Mouse (Mus musculus): ENCODE measurements around the gene Ccdc74a.
A peak's percentile ranks its signal among the peaks of the same experiment; 100 is the strongest.
"Not testable (repeated sequence)": the region's sequence is repeated elsewhere in the genome, so short reads cannot be mapped to it uniquely, and the experiment has no call there.

GRCm38 (mm10) chr16:17614740-17615139, 31.5 kb upstream of the Ccdc74a start:
- peak; percentile 43; the same call in 1 of the 2 replicates for TF ChIP-seq CTCF (IDR thresholded peaks at IDR 0.05; ENCODE audit: borderline replicate concordance, insufficient read depth, low read depth, low read length)
- TF ChIP-seq POLR2A (IDR thresholded peaks at IDR 0.05; ENCODE audit: borderline replicate concordance, insufficient read depth, low read length): not testable (repeated sequence)

All from cerebellum, adult 2 months (tissue).